Mouse (Mus musculus) midbrain, embryonic 16.5 days (tissue): ENCODE data around the gene Ntng1. TPM values are rescaled to one million over a fixed set of nuclear protein-coding genes. Genes with fewer than 3 reads are reported as not detected.

Experiments
- ATAC-seq: fragments of 200-750 bp; cut with Nextera tagmentation; 2 replicates; pipeline ENCODE4 v1.8.0; 2017; ENCODE audit warnings: moderate TSS enrichment
- H3K27ac ChIP-seq: fragments of 300-500 bp; sonication (generic); 2 replicates; pipeline ENCODE4 v1.5.1; 2014; ENCODE audit warnings: mild to moderate bottlenecking, low read length, mixed read lengths
- H3K27me3 ChIP-seq: fragments of 300-500 bp; sonication (generic); 2 replicates; pipeline ENCODE4 v1.6.1; 2014; ENCODE audit warnings: low read depth, low read length, mixed read lengths; ENCODE audit not compliant: control insufficient read depth, insufficient read depth
- H3K36me3 ChIP-seq: fragments of 300-500 bp; sonication (generic); 2 replicates; pipeline ENCODE4 v1.6.1; 2014; ENCODE audit warnings: mild to moderate bottlenecking, low read length, moderate library complexity, mixed read lengths; ENCODE audit not compliant: control insufficient read depth, insufficient read depth
- H3K4me1 ChIP-seq: fragments of 300-500 bp; sonication (generic); 2 replicates; pipeline ENCODE4 v1.6.1; 2014; ENCODE audit warnings: mild to moderate bottlenecking, low read length, mixed read lengths; ENCODE audit not compliant: control insufficient read depth, insufficient read depth
- H3K4me2 ChIP-seq: fragments of 300-500 bp; sonication (generic); 2 replicates; pipeline ENCODE4 v1.6.1; 2014; ENCODE audit warnings: mild to moderate bottlenecking, low read length, mixed read lengths
- H3K4me3 ChIP-seq: fragments of 300-500 bp; sonication (generic); 2 replicates; pipeline ENCODE4 v1.5.1; 2014; ENCODE audit warnings: low read depth, mild to moderate bottlenecking, low read length, moderate library complexity, mixed read lengths
- H3K9ac ChIP-seq: fragments of 300-500 bp; sonication (generic); 2 replicates; pipeline ENCODE4 v1.6.1; 2014; ENCODE audit warnings: low read depth, low read length, mixed read lengths
- H3K9me3 ChIP-seq: fragments of 300-500 bp; sonication (generic); replicated peaks from 2 replicates; pipeline ENCODE4 v1.6.1; 2014; ENCODE audit warnings: mild to moderate bottlenecking, low read length, mixed read lengths; ENCODE audit not compliant: control insufficient read depth, poor library complexity, severe bottlenecking
- WGBS: fragments of 180-500 bp; shearing (Covaris S2); extraction: QIAGEN DNeasy Blood & Tissue Kit; methylation state at CpG from one replicate; pipeline ENCODE4 v1.1.7; 2014; 5-methylcytosine and 5-hydroxymethylcytosine counted together
- polyA plus RNA-seq: library from polyadenylated mRNA; unstranded; fragments of >200 nt; fragmentation: Nextera tagmentation; extraction: Ambion mirVana; gene quantifications from 2 replicates; pipeline ENCODE4 v1.2.1, GENCODE M21; 2015

Gene Ntng1
- polyA plus RNA-seq, 1 experiment from 2014 or later, result 53.8 TPM

- H3K36me3 ChIP-seq, result peaks cover 3% of the 10 kb centered on the region; the same call in 1 of the 2 replicates
- H3K27me3 ChIP-seq, result no peaks in the 10 kb centered on the region
- ATAC-seq, result no peak
- 0 out of 2 replicates have a peak overlapping the region, but pooled peaks have one; percentile 25 for H3K27ac ChIP-seq
- no peaks in the 10 kb centered on the region for H3K9me3 ChIP-seq
- no peak overlapping the region for H3K9ac ChIP-seq
- peaks cover 12% of the 10 kb centered on the region for H3K4me1 ChIP-seq
- 85% methylated on average over 9 of the region's 9 CpGs for WGBS
- H3K4me2 ChIP-seq, result peak overlapping the region; percentile 9; the same call in 1 of the 2 replicates
- no peak overlapping the region for H3K4me3 ChIP-seq
These were observed 10.7 kb downstream of the Ntng1 start for GRCm38 (mm10) chr3:110133150-110133549.

GRCm38 (mm10) chr3:110132289-110132688, 11.5 kb downstream of the Ntng1 start:
- Histone ChIP-seq H3K9me3 (no peaks in the 10 kb centered on the region), H3K36me3 (peaks cover 3% of the 10 kb centered on the region; the same call in 1 of the 2 replicates), H3K9ac (peak overlapping the region; percentile 44), H3K4me2 (peak overlapping the region; percentile 42), H3K27ac (0 out of 2 replicates have a peak overlapping the region, but pooled peaks have one; percentile 38), H3K27me3 (no peaks in the 10 kb centered on the region), H3K4me1 (peaks cover 12% of the 10 kb centered on the region), H3K4me3 (no peak overlapping the region)
- 24% methylated on average over 8 of the region's 8 CpGs for WGBS
- peak; percentile 70 for ATAC-seq

GRCm38 (mm10) chr3:110131043-110131891, 12.5 kb downstream of the Ntng1 start:
- Histone ChIP-seq H3K9me3 (no peaks in the 10 kb centered on the region), H3K4me1 (peaks cover 12% of the 10 kb centered on the region), H3K9ac (peak overlapping the region; percentile 5; the same call in 1 of the 2 replicates), H3K27me3 (no peaks in the 10 kb centered on the region), H3K4me2 (peak overlapping the region; percentile 43), H3K4me3 (peak overlapping the region; percentile 1; the same call in 1 of the 2 replicates), H3K36me3 (peaks cover 3% of the 10 kb centered on the region; the same call in 1 of the 2 replicates), H3K27ac (0 out of 2 replicates have a peak overlapping the region, but pooled peaks have one; percentile 0)
- 36% methylated on average over 18 of the region's 18 CpGs for WGBS
- ATAC-seq, result peak; percentile 83

- H3K9ac ChIP-seq, result no peak overlapping the region
- no peak overlapping the region for H3K4me2 ChIP-seq
- 72% methylated on average over 6 of the region's 6 CpGs for WGBS
- no peaks in the 10 kb centered on the region for H3K36me3 ChIP-seq
- H3K9me3 ChIP-seq, result no peaks in the 10 kb centered on the region
- no peaks in the 10 kb centered on the region for H3K27me3 ChIP-seq
- peaks cover 12% of the 10 kb centered on the region for H3K4me1 ChIP-seq
- ATAC-seq, result no peak
- no peak overlapping the region for H3K4me3 ChIP-seq
- no peak overlapping the region for H3K27ac ChIP-seq
These were observed 14.2 kb downstream of the Ntng1 start for GRCm38 (mm10) chr3:110129607-110130006.

GRCm38 (mm10) chr3:110105982-110106381, 37.8 kb downstream of the Ntng1 start:
- Histone ChIP-seq H3K9me3 (no peaks in the 10 kb centered on the region), H3K4me3 (no peak overlapping the region), H3K4me2 (no peak overlapping the region), H3K27ac (no peak overlapping the region), H3K4me1 (no peaks in the 10 kb centered on the region), H3K27me3 (no peaks in the 10 kb centered on the region), H3K9ac (no peak overlapping the region), H3K36me3 (no peaks in the 10 kb centered on the region)
- ATAC-seq, result no peak
- WGBS, result 36% methylated on average over 2 of the region's 2 CpGs

- H3K27me3 ChIP-seq, result no peaks in the 10 kb centered on the region
- H3K27ac ChIP-seq, result no peak overlapping the region
- H3K4me2 ChIP-seq, result no peak overlapping the region
- no peak overlapping the region for H3K9ac ChIP-seq
- WGBS, result 81% methylated on average over 2 of the region's 2 CpGs
- no peak for ATAC-seq
- H3K4me1 ChIP-seq, result peaks cover 2% of the 10 kb centered on the region
- no peaks in the 10 kb centered on the region for H3K36me3 ChIP-seq
- no peaks in the 10 kb centered on the region for H3K9me3 ChIP-seq
- no peak overlapping the region for H3K4me3 ChIP-seq
These were observed 49.4 kb downstream of the Ntng1 start for GRCm38 (mm10) chr3:110094407-110094806.

- no peak overlapping the region for H3K4me2 ChIP-seq
- H3K36me3 ChIP-seq, result no peaks in the 10 kb centered on the region
- WGBS, result 59% methylated on average over 3 of the region's 3 CpGs
- ATAC-seq, result no peak
- no peaks in the 10 kb centered on the region for H3K27me3 ChIP-seq
- H3K9me3 ChIP-seq, result no peaks in the 10 kb centered on the region
- no peak overlapping the region for H3K4me3 ChIP-seq
- no peak overlapping the region for H3K9ac ChIP-seq
- peaks cover 2% of the 10 kb centered on the region for H3K4me1 ChIP-seq
- no peak overlapping the region for H3K27ac ChIP-seq
These were observed 49.8 kb downstream of the Ntng1 start for GRCm38 (mm10) chr3:110094003-110094402.

- no peak overlapping the region for H3K27ac ChIP-seq
- H3K27me3 ChIP-seq, result no peaks in the 10 kb centered on the region
- H3K4me3 ChIP-seq, result no peak overlapping the region
- H3K4me2 ChIP-seq, result no peak overlapping the region
- no peak overlapping the region for H3K9ac ChIP-seq
- 86% methylated on average over 3 of the region's 3 CpGs for WGBS
- no peaks in the 10 kb centered on the region for H3K36me3 ChIP-seq
- peaks cover 3% of the 10 kb centered on the region for H3K4me1 ChIP-seq
- no peak for ATAC-seq
- H3K9me3 ChIP-seq, result no peaks in the 10 kb centered on the region
These were observed 51.3 kb downstream of the Ntng1 start for GRCm38 (mm10) chr3:110092521-110092920.

- H3K4me2 ChIP-seq, result no peak overlapping the region
- H3K9me3 ChIP-seq, result no peaks in the 10 kb centered on the region
- H3K36me3 ChIP-seq, result no peaks in the 10 kb centered on the region
- no peak overlapping the region for H3K4me3 ChIP-seq
- 76% methylated on average over 6 of the region's 6 CpGs for WGBS
- H3K4me1 ChIP-seq, result peaks cover 11% of the 10 kb centered on the region
- peak; percentile 62 for ATAC-seq
- no peak overlapping the region for H3K9ac ChIP-seq
- H3K27me3 ChIP-seq, result no peaks in the 10 kb centered on the region
- no peak overlapping the region for H3K27ac ChIP-seq
These were observed 56.6 kb downstream of the Ntng1 start for GRCm38 (mm10) chr3:110087189-110087588.
